9 mouse cellular contexts compared by ENCODE assay signal in genomic region chr17:24494627-24495335, GRCm38 (mm10). TPM values are rescaled to one million over a fixed set of nuclear protein-coding genes. Genes with fewer than 3 reads are reported as not detected.
DNase-seq lines count a peak whose midpoint lies in the region; ATAC-seq lines count a peak whose summit lies in the region.
"Had no signal": no experiment of that assay in that cellular context is flagged by ENCODE, and none has a peak within 500 bp of the region (broad histone marks: within the 10 kb centered on the region; RNA-seq: fewer than 3 reads in every experiment).

No protein-coding gene starts in this region.

- H3K4me1 ChIP-seq in embryonic facial prominence, embryonic 10.5 days: peaks cover 16% of the 10 kb centered on the region
- peaks cover 40% of the 10 kb centered on the region for H3K4me1 ChIP-seq in neural tube, embryonic 15.5 days

- no peak overlapping the region for H3K27ac ChIP-seq in embryonic facial prominence, embryonic 10.5 days (replicated peaks)
- H3K27ac ChIP-seq in neural tube, embryonic 15.5 days (replicated peaks): peak overlapping the region; percentile 41; the same call in 1 of the 2 replicates
- H3K27ac ChIP-seq: limb, embryonic 12.5 days had no signal

- no peak overlapping the region for H3K4me3 ChIP-seq in embryonic facial prominence, embryonic 10.5 days
- no peak overlapping the region for H3K4me3 ChIP-seq in neural tube, embryonic 15.5 days (replicated peaks)
- H3K4me3 ChIP-seq: limb, embryonic 12.5 days had no signal

- peak; percentile 57 for DNase-seq in gastrocnemius, postnatal 10 days
- no peak for DNase-seq in gastrocnemius, adult 8-10 months (ENCODE audit: low spot score in 2 of 2)
- peak; percentile 69 for DNase-seq in 3T3-L1 (ENCODE audit: low read depth, low spot score)
- DNase-seq in MN1 (ENCODE audit: low spot score): peak; percentile 49
- DNase-seq in embryonic facial prominence, embryonic 10.5 days (ENCODE audit: low spot score): peak; percentile 62
- peak; percentile 71 for DNase-seq in layer of hippocampus, adult 9-11 months
- no peak for DNase-seq in ovary, postnatal 36 days (ENCODE audit: low spot score)

- peaks cover 14% of the 10 kb centered on the region for H3K27me3 ChIP-seq in embryonic facial prominence, embryonic 10.5 days (replicated peaks; ENCODE audit: low read depth, poor library complexity, severe bottlenecking)
- H3K27me3 ChIP-seq in neural tube, embryonic 15.5 days (replicated peaks): no peaks in the 10 kb centered on the region

- H3K9me3 ChIP-seq in embryonic facial prominence, embryonic 10.5 days: no peaks in the 10 kb centered on the region
- no peaks in the 10 kb centered on the region for H3K9me3 ChIP-seq in neural tube, embryonic 15.5 days (replicated peaks)
- H3K9me3 ChIP-seq: limb, embryonic 12.5 days had no signal

- H3K4me2 ChIP-seq in neural tube, embryonic 15.5 days: no peak overlapping the region
- H3K4me2 ChIP-seq: limb, embryonic 12.5 days had no signal

- 39% methylated on average over 2 of the region's 2 CpGs for WGBS in embryonic facial prominence, embryonic 10.5 days
- 39% methylated on average over 2 of the region's 2 CpGs for WGBS in neural tube, embryonic 15.5 days

- peak; percentile 63 for ATAC-seq in neural tube, embryonic 15.5 days (ENCODE audit: low FRiP score)

- no peak overlapping the region for H3K9ac ChIP-seq in neural tube, embryonic 15.5 days (replicated peaks)
- H3K9ac ChIP-seq: limb, embryonic 12.5 days had no signal

- H3K36me3 ChIP-seq in embryonic facial prominence, embryonic 10.5 days (replicated peaks): peaks cover 13% of the 10 kb centered on the region
- peaks cover 39% of the 10 kb centered on the region for H3K36me3 ChIP-seq in neural tube, embryonic 15.5 days

RNA-seq across cellular contexts. Expression of gene Caskin1, which starts 6.4 kb away (rescaled TPM):
- total RNA-seq in gastrocnemius, postnatal 10 days (2021): under 1 TPM; 0.56 to 0.68 TPM
- under 1 TPM in 2 of 4 experiments, not detected in 2; 0.05 to 0.21 TPM for total RNA-seq in gastrocnemius, adult 8-10 months (2022)
- 3.1 and 3.9 TPM in 2 replicates for polyA plus RNA-seq in embryonic facial prominence, embryonic 10.5 days (2016; fragmentation: Nextera tagmentation; extraction: Ambion mirVana)
- 42.7 and 53.4 TPM in 2 replicates for polyA plus RNA-seq in neural tube, embryonic 15.5 days (2015; fragmentation: Nextera tagmentation; extraction: Ambion mirVana)

RNA-seq across cellular contexts. Expression of gene Mlst8, which starts 15.9 kb away (rescaled TPM):
- total RNA-seq in gastrocnemius, postnatal 10 days (2021): 10 to 100 TPM; 10.8 to 12.1 TPM
- 10 to 100 TPM in 2 of 4 experiments, 1 to 10 TPM in 2; 8.2 to 11.3 (median 9.6) TPM for total RNA-seq in gastrocnemius, adult 8-10 months (2022)
- 37.5 and 39.0 TPM in 2 replicates for polyA plus RNA-seq in embryonic facial prominence, embryonic 10.5 days (2016; fragmentation: Nextera tagmentation; extraction: Ambion mirVana)
- 29.5 and 33.1 TPM in 2 replicates for polyA plus RNA-seq in neural tube, embryonic 15.5 days (2015; fragmentation: Nextera tagmentation; extraction: Ambion mirVana)

RNA-seq across cellular contexts. Expression of gene Bricd5, which starts 21.1 kb away (rescaled TPM):
- total RNA-seq in gastrocnemius, postnatal 10 days (2021): under 1 TPM; 0.65 to 0.73 TPM
- not detected for total RNA-seq in gastrocnemius, adult 8-10 months (2022)
- 0.36 and 0.67 TPM in 2 replicates for polyA plus RNA-seq in embryonic facial prominence, embryonic 10.5 days (2016; fragmentation: Nextera tagmentation; extraction: Ambion mirVana)
- 0.73 TPM in 1 of 2 replicates, not detected in the other for polyA plus RNA-seq in neural tube, embryonic 15.5 days (2015; fragmentation: Nextera tagmentation; extraction: Ambion mirVana)
- polyA plus RNA-seq: limb, embryonic 12.5 days had no signal

RNA-seq across cellular contexts. Expression of gene Pgp, which starts 24.6 kb away (rescaled TPM):
- 10 to 100 TPM; 34.1 to 39.2 TPM for total RNA-seq in gastrocnemius, postnatal 10 days (2021)
- 10 to 100 TPM; 55.1 to 60.3 (median 60.2) TPM for total RNA-seq in gastrocnemius, adult 8-10 months (2022)
- 71.0 and 72.8 TPM in 2 replicates for polyA plus RNA-seq in embryonic facial prominence, embryonic 10.5 days (2016; fragmentation: Nextera tagmentation; extraction: Ambion mirVana)
- polyA plus RNA-seq in neural tube, embryonic 15.5 days (2015; fragmentation: Nextera tagmentation; extraction: Ambion mirVana): 76.1 and 79.7 TPM in 2 replicates

RNA-seq across cellular contexts. Expression of gene E4f1, which starts 24.7 kb away (rescaled TPM):
- total RNA-seq in gastrocnemius, postnatal 10 days (2021): 10 to 100 TPM; 10.8 to 17.3 TPM
- 10 to 100 TPM; 13.6 to 14.6 (median 14.2) TPM for total RNA-seq in gastrocnemius, adult 8-10 months (2022)
- 35.5 and 36.6 TPM in 2 replicates for polyA plus RNA-seq in embryonic facial prominence, embryonic 10.5 days (2016; fragmentation: Nextera tagmentation; extraction: Ambion mirVana)
- polyA plus RNA-seq in neural tube, embryonic 15.5 days (2015; fragmentation: Nextera tagmentation; extraction: Ambion mirVana): 46.3 and 49.5 TPM in 2 replicates

Comparison
In these comparisons a context has a peak if more than half of its experiments do, and no peak if none do; other contexts are left out.
1. DNase-seq: peak in gastrocnemius, postnatal 10 days (single experiment), 3T3-L1 (single experiment), MN1 (single experiment), embryonic facial prominence, embryonic 10.5 days (single experiment) and layer of hippocampus, adult 9-11 months (single experiment); none in gastrocnemius, adult 8-10 months (0 of 2) and ovary, postnatal 36 days (single experiment).